Mouse (Mus musculus): ENCODE results near the gene Ppid.
"Not testable (repeated sequence)": the region's sequence is repeated elsewhere in the genome, so short reads cannot be mapped to it uniquely, and the experiment has no call there.

Gene Ppid

DNA sequence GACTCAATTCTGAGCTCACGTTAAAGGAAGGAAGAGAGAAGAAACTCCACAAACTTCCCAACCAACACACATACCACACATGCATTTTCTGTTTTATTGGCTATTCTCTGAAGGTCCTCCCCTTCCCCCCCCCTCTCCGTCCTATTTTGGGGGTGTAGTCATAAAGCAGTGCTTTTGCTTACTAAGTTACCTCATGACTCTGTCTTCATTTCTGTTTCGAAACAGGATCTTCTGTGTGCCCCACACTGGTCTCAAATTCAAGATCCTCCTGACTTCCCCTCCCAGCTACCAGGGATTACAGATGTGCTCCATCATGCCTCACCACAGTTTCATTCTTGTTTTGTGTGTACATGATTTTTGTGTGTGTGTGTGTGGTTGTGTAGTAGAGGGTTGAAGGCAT, 18.7 kb upstream of the Ppid start:
- DNase-seq (ENCODE audit: low read depth): no peak

DNA sequence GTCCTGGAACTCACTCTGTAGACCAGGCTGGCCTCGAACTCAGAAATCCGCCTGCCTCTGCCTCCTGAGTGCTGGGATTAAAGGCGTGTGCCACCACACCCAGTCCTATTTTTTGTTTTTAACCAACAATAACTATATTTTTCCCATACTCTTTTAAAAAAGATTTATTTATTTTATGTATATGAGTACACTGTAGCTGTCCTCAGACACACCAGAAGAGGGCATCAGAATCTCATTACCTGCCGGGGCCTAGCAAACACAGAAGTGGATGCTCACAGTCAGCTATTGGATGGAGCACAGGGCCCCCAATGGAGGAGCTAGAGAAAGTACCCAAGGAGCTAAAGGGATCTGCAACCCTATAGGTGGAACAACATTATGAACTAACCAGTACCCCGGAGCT, 17.8 kb upstream of the Ppid start:
- not testable (repeated sequence) for DNase-seq (ENCODE audit: low read depth)

DNA sequence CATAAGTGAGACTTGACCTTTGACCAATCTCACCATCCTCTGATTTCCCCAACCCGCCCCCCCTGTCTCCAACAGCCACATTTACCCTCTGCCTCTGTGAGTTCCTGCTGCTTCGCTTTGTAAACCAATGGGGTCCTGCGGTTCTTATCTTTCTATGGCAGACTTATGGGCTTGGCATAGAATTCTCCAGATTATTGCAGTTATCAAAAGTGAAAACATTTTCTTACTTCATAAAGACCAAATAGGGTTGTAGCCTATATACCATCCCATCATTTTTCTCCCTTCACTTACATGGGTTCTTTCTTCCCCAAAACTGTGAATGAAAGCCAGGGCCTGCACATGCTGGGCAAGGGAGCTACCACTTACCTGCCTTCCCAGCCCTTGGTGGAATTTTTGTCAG, 16.8 kb upstream of the Ppid start:
- no peak for DNase-seq (ENCODE audit: low read depth)

DNA sequence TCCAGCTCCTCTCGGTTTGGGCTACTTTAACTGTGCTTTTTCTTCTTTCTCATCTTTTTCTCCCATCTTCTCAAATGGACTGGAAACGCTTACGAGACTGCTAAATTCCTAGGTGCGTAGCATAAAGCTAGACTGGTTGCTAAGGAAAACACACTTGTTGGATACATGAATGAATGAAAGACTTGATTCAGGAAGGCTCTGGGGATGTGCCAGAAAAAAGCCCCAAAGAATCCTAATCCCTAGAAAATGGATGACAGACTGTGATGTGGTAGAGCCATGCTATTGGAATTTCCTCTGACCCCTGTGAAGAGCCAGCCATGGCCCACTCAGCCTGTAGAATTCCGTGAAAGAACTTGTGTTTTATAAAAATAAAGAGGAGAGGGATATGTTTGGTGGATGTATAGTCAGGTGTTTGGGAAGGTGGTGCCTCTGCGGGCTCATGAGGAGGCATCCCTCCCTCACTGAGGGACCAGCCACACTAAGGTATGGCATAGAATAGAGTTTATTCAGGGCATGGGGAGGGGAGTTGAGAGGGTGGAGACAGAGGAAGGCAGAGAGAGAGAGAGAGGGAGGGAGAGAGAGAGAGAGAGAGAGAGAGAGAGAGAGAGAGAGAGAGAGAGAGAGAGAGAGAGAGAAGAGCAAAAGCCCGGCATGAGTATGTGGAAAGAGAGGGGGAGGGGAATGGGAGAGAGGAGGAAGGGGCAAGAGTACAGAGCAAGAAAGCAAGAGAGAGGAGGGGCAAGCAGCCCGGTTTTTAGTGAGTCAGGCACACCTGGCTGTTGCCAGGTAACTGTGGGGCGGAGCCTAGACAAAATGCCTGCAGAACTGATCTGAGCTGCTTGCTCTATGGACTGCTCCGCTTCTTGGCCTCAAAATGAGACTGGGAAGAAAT, 15.3 kb upstream of the Ppid start:
- no peak for DNase-seq (ENCODE audit: low read depth)

DNA sequence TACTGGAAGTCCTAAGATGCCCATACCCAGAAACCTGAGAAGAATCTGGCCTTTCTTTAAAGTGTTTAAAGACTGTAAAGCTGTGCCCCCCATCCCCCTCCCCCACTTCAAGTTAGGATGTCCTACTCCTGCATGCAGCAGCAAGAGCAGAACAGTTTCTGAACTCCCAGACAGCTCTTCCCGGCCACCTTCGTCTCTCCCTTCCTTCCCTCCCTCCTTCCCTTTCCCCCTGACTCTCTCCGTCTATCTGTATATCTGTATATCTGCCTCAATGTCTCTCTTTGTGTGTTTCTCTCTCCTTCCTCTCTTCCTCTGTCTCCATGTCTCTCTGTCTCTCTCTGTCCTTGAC, 14.7 kb upstream of the Ppid start:
- no peak for DNase-seq (ENCODE audit: low read depth)

DNA sequence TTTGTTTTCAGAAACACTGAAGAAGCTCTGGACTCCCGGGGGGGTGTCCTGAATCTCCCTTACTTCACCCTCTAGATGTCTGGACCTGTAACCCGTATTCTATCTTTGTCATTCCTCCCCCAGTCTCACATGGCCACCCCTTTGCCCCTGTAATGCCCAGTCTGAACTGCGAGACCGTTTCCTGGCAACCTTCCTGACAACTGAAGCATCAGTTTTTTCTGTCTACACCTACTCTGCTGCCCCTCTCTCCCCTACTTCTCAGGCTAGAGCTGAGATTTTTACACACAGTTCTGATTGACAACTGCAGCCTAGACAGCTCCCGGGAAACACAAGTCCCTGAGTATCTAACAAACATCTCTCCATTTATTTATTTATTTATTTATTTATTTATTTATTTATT, 14.3 kb upstream of the Ppid start:
- DNase-seq (ENCODE audit: low read depth): no peak

DNA sequence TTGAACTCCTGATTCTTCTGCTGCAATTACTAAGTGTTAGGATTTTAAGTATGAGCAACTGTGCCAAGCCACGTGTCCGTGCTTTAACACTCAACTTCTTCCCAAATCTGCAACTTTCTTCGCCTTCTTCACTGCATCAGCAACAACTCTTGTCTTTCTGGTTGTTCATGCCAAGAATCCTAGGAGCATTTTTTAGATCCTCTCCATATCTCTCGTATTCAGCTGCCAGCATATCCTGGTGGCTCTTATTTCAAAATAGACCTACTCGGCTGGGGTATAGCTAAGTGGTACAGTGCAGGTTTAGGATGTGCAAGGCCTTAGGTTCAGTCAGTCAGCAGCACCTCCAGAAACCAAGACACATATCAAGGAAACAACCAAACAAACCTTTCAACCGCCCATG, 13.5 kb upstream of the Ppid start:
- no peak for DNase-seq (ENCODE audit: low read depth)

DNA sequence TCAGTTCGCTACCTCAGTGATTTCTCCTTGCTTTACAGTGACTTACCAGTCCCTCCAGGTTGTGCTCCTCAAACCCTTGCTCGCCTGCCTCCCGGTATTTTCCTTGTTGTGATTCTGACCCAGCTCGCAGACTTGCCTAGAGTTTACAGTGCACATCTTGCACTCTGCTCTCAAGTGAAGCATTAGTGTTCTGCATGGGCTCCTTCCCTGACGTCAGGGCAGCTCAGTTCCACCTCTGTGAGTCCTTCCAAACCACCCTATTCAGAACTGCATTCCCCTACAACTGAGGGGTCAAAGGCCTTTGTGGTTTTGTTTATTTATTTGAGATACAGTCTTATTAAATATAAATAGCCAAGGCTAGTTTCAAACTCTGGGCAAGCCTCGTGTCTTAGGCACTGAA, 13.0 kb upstream of the Ppid start:
- no peak for DNase-seq (ENCODE audit: low read depth)

DNA sequence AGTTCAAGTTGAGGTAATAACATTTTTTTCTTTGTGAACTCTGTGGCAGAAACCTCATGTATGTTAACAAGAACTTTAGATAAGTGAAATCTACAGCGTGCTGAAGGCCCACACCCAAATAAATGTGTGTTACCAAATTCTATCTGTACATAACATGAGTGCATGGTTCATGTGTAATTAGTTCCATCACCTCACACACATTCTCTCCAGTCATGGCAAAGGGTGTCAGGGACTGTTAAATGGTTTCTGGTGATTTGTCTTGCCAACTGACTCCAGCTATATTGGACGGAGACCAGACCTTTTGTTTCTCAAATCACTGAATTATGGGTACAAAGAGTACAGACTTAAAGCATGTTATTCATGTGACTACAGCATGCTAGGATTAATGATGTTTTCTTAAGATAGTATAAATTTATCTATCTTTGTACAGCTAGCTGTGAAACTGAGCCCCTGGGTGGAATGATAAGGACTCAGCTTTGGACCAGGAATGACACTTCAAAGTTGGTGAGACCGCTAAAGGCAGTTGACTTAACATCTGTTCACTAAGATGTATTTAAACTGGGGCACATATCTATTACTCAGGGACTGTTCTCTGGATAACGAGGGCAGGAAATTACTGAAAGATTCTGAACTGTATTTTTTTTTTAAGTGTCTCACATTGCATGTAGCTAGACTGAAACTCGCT, 11.1 kb upstream of the Ppid start:
- DNase-seq (ENCODE audit: low read depth): no peak

DNA sequence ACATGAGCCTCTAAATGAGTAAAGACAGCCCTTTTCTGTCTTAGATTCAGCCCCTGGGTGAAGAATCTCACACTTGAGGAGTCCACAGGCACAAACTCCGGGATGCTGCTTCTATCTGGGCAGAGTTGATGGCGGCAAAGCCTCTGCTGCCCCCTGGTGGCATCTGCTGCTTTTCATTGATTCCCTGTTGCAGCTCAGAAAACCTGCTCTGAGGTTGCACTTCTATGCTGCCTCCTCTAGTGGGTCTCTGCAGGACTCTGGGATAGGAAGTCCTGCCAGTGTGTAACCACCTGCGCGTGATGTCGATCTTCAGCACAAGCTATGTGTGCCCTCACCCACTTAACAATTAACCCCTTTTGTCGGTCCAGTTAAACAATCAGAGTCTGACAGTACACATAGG, 4.3 kb upstream of the Ppid start:
- peak; percentile 79 for DNase-seq (ENCODE audit: low read depth)

DNA sequence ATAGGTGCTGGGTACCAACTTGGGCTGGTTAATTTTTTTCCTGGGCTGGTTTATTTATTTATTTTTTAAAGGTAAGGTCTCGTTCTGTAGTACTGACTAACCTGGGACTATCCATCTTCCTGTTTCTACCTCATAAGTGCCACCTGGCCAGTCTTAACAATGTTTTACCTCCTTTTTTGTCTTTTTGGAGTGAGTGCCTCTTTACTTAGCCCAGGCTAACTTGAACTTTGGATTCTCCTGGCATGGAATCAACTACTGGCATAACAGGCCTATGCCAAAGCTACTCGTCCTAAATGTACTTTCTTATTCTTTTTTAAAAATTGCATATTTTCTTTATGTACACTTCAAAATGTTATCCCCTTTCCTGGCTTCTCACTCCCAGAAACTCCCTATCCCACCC, 1.5 kb upstream of the Ppid start:
- DNase-seq (ENCODE audit: low read depth): no peak

DNA sequence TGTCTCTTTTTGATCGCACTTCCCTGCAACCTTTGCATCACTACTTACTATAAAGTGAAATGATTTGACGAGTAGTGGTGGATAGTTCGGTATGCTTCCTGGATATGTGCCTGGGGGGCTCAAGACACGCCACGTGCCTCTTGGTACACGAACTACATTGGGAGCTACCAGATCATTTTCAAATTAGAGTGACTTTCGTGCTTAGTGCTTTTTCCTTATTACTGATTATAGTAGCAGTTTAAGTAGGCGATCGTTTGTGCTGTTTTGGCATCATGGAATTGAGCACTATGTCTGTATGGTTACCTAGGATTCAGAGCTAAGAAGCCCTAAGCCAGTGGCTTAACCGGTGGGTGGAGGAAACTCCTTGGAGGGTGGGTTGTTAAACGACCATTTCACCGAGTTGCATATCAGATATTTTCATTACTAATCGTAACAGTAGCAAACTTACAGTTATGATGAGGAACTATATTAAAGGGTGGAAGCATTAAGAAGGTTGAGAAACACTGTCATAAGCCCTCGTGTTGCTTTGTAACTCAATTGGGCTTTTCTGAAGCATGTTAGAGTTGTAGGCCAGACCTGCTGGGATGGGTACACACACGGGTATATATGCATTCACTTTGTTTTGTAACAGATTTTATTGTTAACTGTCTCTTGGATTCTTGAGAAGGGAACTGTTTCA, 790 bp downstream of the Ppid start:
- no peak for DNase-seq (ENCODE audit: low read depth)

DNA sequence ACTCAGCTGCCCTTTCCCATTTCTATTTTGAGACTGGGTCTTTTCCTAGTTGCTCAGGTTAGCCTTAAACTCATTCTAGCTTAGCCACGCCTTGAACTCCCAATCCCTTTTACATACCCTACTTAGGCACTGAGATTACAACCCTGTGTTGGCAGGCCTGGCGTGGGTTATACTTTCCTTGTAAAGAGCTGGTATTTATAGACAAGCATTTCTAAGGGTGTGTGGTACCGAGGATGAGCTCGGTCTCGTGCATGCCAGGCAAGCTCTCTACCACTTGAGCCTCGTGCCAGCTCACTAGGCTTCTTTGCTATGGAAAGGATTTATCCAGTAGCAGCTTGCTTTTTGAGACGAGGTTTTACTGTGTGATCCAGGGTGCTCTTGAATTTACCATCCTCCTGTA, 4.3 kb downstream of the Ppid start:
- no peak for DNase-seq (ENCODE audit: low read depth)

DNA sequence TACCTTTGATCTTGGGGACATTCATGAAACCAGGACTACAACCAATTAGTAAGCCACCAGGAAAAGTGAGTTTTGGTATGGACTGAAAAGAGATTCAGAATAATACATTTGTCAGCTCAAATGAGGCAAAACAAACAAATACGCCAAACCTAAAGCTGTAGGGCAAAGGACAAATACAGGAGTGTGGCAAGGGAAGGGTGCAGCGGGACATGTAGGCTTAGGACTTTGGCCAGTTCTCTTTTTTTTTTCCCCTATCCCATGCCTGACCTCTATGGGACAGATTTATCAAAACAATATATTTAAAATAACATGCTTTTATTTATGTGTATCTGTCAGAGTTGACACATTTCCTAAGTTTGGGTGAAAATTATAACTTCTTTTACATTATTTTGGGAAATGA, 18.7 kb downstream of the Ppid start:
- no peak for DNase-seq (ENCODE audit: low read depth)

DNA sequence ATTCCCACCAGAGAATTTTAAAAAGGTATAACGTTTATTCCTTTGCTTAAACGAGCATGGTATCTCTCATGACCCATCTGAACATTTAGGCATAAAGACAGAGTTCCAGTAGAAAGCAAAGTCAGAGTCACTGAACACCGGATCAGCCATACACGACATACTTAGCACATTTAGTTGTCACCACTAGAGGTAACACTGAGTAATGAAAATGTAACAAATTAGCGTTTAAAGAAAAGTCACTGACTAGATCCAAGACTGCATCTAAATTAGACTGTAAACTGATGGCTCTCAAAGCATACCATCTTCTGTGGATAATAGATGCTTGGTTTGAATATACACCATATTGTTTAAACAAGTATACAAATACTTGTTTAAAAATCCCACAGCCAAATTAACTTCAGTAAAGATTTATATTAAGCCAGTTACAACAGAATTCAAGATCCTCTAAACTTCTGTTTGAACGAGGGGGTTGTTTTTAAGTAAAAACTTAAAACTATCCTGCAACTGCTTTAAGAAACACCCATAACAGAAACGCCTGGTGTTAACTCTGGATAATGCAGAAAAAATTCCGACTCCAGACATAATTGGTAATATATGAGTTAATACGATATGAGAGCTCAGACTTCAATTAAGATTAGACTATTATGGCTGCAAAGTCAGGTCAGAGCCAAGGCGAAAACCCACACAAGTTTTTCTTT, 36.5 kb downstream of the Ppid start:
- no peak for DNase-seq (ENCODE audit: low read depth)

DNA sequence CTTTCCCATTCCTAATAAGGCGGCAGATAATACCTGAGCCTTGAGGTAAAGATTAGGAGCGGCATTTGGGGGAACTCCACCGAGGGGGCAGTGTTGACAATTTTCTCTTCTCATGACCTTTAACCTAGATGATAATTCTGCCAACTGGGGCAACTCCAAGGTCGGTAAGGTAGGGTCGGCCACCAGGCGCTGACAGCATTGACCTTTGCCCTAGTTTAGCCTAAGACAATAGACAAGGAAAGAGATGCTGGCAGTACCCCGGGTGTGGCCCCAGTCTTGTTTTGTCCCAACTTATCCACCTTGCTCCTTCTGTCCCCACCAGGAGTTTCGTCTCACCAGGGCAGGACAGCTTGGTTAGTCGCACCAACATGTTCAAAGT, 37.0 kb downstream of the Ppid start:
- DNase-seq (ENCODE audit: low read depth): no peak

DNA sequence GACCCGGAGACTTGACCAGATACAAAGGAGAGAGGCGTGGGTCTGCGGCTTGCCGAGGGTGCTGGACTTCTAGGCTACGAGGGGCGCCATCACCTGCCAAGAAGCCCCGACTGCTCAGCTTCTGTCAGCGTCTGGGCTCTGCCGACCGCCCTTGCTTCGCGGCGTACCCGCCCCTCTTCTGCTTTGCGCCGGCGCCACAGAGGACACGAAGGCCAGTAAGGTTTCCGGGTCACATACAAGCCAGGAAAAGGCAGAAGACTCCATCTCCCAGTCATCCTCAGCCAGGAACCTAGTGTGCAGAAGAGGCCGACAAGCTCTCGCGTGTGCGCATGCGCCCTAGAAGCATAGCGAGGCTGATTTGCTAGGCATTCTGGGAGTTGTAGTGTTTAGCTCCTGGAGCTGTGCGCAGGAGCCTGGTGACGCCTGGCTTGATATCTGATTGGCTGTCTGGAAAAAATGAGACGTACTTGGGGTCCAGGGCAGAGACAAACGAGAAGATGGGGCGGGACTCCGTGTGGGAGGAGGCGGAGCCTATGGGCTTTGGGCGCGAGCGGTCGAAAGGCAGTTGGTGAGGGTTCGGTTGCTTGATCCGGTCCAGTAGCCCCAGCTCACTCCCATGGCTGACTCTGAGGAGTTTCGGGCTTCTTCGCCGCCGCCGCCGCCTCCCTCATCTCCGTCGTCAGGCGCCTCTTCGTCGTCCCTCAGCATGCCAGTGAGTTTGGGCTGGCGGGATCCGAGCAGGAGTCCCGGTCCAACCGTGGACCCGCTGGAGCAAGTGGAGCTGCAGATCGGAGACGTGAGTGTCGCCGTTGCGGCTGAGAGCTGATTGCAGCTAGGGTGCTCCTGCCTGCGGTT, 37.6 kb downstream of the Ppid start, which contains the start of gene 4930579G24Rik:
TSS of gene 4930579G24Rik (plus strand) at position 519 of the 855 bp plus-strand sequence.
- DNase-seq (ENCODE audit: low read depth): peak; percentile 100

DNA sequence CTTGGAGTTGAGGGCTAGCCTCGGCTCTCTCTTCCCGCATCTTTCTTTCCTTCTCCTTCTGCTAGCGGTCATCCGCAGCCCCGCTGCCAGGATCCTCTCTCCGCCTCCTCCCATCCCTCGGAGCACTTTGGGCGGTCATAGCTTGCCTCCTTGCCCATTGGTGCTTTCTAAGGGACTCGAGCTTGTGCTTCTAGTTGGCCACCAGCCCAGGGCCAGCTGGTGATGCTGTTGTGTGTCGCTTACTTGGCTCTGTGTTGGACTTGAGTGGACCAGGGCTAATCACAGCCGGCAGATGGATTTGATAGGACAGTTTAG, 38.2 kb downstream of the Ppid start, which contains the start of gene Etfdh:
TSS of gene Etfdh (minus strand) at position 85 of the 315 bp plus-strand sequence.
- DNase-seq (ENCODE audit: low read depth): peak; percentile 38

DNA sequence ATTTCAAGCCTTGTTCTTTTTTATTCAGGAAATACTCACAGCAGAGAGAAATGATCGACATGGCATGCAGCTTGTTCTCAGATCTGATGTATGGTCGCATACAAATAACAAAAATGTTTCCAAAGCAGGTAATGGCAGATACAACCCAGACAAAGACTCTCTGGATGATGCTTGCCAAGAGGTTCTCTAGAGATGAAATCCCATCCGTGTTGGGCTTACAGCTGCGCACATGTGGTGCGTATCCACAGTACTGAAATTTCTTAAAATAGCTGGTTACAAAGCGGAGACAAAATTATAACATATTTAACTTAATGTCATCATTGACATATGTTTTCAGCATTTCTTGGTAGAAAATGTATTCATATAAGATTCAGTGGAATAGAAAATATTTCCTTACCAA, 61.0 kb downstream of the Ppid start:
- no peak for DNase-seq (ENCODE audit: low read depth)
